Mouse (Mus musculus) testis, adult 2 months (tissue): ENCODE measurements around the gene Ncln.

Experiments used
- CTCF ChIP-seq: fragments of 200-500 bp; IDR thresholded peaks from 2 replicates; pipeline ENCODE4 v1.5.1; 2012; ENCODE audit warnings: low read depth, mild to moderate bottlenecking, inconsistent platforms, low read length, moderate library complexity; ENCODE audit not compliant: control insufficient read depth, insufficient read depth, insufficient replicate concordance
- POLR2A ChIP-seq: fragments of 200-500 bp; IDR thresholded peaks from 2 replicates; pipeline ENCODE4 v1.6.1; 2012; ENCODE audit warnings: low read depth, mild to moderate bottlenecking, inconsistent platforms, low read length, moderate library complexity; ENCODE audit not compliant: control insufficient read depth

DNA sequence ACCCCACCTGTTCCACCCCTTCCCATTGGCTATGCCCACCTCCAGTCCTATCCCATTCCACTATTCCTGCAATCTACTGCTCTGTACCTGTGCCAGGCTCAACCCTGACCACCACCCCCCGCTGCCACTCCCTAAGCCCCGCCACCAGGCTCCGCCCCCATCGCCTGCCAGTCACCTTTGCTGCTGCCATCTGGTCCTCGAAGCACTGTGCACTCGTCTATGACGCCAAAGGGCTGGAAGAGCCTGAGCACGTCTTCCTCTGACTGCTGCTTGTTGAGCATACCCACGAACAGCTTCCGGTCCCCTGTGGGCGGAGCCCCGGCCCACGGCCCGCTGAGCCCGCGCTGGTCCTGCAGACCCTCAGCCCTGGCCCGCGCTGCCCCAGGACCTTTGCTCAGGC lies 25.7 kb downstream of the Ncln start:
- no peak for TF ChIP-seq CTCF
- TF ChIP-seq POLR2A = peak; percentile 43; the same call in 1 of the 2 replicates
